Mouse (Mus musculus): ENCODE results near the gene Akap3.

Gene Akap3

DNA sequence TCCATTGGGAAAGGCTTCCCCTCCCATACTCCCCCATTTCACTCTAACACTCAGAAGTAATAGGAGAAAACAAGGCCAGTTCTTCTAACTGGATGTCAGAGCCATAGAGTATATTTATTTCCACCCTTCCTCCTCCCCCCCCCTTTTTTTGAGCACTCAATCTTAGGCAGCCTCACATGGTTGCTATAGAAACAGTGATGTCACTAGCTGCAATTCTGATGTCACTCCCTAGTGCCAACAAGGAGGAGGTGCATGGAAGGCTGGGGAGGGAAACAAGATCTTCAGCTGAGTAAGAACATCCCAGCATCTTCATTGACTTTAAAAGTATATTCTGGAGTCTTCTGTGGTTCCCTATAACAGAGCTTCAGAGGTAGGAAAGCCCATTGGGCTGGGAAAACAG lies at the start of gene Akap3:
Akap3 (plus strand) TSS at position 218 of the 400 bp plus-strand sequence.
- DNase-seq: no peak

DNA sequence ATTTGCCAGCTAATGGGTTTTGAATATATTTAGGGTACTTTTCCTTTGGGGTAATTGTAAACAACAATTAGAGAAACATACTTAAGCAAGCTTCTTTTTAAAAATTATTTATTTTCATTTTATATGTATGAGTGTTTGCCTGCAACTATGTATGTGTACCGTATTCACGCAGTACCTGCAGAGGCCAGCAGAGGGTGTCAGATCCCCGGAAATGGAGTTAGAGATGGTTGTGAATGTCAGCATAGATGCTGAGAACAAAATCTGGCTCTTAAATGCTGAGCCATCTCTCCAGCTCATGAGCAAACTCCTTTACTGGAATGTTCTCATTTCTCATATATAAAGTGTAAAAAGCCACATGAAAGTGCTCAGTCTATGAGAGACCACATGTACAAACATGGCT lies 46.1 kb upstream of the Akap3 start:
- no peak for DNase-seq

DNA sequence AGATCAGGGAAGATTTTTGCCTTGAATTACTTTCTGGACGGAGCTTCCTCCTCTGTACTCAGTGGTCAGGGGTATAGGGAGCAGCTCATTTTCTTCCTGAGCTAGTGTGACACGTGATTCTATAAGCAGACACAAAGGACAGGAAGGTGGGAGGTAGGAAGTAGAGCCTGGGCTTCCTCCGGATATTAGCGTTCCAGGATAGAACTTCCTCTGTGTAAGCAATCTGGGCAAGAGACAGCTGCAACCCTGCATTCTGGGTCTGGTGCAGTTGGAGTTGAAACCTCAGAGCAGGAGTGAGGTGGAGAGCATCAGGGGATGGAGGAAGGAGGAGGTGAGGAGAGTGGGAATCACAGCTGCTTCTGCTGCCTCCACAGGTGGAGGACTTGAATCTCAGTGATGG lies 44.8 kb upstream of the Akap3 start:
- DNase-seq: no peak

DNA sequence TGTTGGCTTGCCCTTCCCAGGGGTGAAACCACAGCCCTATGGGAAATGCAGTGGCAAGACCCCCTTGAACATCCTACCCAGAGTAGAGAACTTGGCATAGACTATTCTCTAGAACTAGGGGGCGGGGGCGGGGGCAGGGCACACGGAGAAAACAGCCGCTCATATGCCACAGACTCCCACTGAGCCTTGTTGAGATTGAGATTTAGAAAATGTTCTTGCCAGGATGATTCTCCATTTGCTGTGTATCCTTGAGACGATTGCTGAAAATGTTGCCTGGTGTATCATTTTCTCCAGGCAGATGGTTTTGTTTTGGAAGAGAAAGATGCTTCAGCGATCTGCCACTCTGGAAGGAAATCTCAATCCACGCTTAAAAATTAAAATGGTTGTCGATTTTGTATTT lies 44.3 kb upstream of the Akap3 start:
- no peak for DNase-seq

- no peak for DNase-seq
Measured at GRCm38 (mm10) chr6:126811481-126811880, 41.4 kb upstream of the Akap3 start.

DNA sequence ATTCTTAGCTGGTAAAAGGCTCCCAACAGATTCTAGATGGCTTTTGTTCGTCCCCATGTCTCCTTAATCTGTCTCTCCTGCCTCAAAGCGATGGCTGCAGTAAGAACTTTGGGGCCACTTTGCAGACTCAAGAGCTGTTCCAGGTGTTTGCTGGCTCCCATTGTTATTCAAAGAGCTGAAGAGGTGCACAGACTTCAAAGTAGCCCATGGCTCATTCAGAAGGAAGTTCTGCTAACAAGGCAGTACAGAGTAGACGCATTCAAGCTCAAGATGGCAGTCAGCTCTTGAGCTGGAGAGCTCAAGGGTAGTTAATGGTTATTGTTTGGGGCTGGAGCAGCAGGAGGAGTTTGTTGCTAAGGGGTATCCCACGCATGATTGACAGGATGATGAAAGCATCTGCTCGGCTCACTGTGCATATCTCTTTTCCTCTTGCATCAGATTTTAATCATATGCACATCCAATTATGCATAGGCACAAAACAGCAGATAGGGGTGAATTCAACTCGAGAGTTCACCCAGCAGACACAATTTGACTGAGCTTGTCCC lies 37.6 kb upstream of the Akap3 start:
- no peak for DNase-seq

GRCm38 (mm10) chr6:126816338-126816737 lies 36.6 kb upstream of the Akap3 start:
- no peak for DNase-seq

GRCm38 (mm10) chr6:126823087-126823486 lies 29.8 kb upstream of the Akap3 start:
- no peak for DNase-seq

GRCm38 (mm10) chr6:126836628-126837027 lies 16.3 kb upstream of the Akap3 start:
- DNase-seq: no peak

- DNase-seq: peak; percentile 94
Measured at GRCm38 (mm10) chr6:126848712-126849704, 3.9 kb upstream of the Akap3 start, which contains the start of gene Ndufa9. Gene Ndufa9 (minus strand): TSS chr6:126849136.

GRCm38 (mm10) chr6:126877118-126877517 lies 24.2 kb downstream of the Akap3 start:
- DNase-seq: no peak

- DNase-seq: no peak
Measured at GRCm38 (mm10) chr6:126907378-126907777, 54.5 kb downstream of the Akap3 start.

- DNase-seq: no peak
Measured at GRCm38 (mm10) chr6:126907876-126908275, 55.0 kb downstream of the Akap3 start.

GRCm38 (mm10) chr6:126910727-126911126 lies 57.8 kb downstream of the Akap3 start:
- no peak for DNase-seq

DNA sequence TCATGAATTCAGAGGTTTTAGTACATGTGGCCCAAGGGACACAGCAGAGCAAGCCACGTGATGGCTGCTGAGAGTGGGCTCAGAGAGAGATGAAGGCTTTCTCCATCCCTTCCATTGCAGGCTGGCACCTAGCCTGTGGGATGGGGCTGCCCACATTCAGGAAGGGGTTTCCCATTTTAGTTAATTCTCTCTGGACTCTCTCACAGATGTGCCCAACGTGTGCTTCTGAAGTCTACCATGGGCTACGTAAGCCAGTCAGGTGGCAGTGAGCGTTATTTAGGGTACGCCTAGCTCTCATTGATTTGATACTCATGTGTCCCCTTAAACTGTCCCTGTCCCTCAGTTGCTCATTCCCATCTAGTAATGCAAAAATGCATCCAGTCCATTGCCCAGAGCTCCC lies 62.0 kb downstream of the Akap3 start:
- DNase-seq: no peak

DNA sequence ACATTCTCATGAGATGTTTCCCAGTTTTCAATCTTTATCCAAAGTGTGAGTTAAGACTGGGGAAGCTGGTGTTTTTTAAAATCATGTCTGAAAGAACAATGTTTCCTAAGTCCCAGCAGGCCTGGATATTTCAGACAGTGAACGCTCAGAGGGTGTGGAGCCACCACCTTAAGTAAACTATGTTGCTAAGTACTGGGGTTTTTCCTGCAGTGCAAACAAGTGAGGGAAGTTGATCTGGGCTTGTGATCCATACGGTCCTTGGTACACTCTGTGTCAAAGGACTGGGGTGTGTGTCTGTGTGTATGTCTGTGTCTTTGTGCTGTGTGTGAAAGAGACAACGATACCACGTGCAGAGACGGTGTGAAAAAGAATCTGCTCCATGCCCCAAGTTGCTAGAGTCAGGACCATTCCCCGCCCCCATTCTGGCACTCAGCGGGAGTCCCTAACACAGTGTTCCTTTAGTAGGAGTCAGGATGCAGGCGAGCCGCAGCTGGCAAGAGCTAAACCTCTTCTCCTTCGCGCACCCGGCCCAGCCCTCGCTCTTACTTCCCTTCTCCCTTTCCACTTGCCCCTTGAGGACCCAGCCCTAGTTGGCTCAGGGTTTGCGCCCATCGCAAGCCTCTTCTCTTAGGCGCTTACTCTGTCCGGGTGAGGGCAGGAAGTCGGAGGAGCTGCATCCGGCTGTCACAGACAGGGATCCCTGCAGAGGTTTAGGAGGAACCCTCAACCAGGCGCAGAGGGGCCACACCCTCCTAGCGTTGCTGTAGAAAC lies 68.4 kb downstream of the Akap3 start, which contains the start of gene Dyrk4:
Dyrk4 (minus strand) TSS at position 729 of the 771 bp plus-strand sequence.
- no peak for DNase-seq

Data from cerebellum, adult 11 months (tissue).